Mouse (Mus musculus): ENCODE data around the gene Txndc11. TPM values are rescaled to one million over a fixed set of nuclear protein-coding genes. Genes with fewer than 3 reads are reported as not detected.

Gene Txndc11
- polyA plus RNA-seq (2015; fragmentation: Nextera tagmentation; extraction: Ambion mirVana): 15.6 and 20.5 TPM in 2 replicates

DNA sequence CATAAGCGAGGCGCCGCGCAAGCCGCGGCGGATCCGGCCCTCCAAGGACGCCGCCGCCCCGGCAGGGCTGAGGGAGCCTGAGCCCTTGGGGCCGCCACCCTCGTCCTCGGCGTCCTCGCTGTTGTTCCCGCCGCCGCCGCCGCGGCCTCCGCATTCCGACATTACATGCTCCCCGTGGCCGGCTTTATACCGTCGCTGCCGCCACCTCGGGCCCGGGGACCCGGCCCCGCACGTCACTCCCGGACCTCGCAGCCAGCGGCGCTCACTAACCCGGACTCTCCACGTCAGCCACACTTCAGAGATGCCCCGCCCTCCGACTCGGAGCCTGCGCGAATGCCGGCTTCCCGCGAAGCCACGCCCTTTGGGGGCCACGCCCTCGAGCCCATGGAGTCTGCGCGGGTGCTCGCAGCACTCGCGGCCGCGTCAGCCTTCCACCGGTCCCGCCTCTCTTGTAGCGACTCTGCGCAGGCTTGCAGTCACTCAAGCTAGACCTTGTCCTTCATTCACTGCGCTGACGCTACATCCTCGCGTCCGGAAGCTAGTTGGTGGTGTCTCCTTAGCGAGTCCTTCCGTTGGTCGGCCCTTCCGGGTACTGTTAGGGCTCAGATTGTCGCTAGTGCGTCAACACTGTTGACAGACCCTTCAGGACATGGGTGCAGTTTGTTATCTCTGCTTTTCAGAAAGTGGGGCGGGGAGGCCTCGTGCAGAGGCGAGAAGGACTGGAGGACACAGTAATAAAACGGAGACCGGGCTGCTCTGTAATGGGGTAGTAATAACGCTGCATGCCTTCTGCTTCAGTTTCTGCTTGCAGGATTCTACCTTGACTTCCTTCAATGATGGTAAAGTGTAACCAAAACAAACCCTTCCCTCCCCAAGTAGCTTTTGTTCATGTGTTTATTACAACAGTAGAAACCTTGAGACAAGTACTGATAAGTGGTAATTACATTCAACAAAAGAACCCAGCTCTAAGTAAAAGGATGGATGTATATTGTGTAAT lies at the start of gene Txndc11:
TSS of gene Txndc11 (minus strand) at position 303 of the 997 bp plus-strand sequence.

DNA sequence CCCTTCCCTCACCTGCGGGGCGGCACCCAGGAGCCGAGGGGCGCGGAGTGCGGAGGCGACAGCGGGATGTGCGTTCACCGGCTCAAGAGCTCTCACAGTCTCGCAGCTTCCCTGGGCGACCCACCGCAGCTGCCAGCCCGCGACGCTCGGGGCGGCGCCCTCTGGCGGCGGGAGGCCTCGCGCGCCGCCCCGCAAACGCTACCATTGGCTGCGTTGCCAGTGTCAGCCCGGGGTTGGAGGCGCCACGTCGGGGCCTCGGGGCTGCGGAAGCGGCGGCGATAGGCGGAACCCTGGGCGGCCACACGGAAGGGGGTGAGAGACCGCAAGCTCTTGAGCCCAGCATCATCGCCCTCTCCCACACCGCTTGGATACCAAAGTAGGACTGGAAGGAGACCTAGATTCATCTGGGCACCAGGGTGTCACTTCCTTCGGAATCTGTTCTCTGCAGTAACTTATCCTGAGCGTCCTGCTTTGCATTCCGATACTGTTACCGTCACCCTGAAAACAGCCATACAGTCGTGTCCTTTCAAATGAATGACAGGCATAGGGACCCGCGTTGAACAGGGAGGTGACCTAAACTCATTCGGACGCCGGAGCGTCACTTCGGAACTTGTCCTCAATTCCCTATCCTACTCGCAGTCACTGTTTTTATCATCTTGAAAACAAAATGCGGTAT lies 41.9 kb upstream of the Txndc11 start, which contains the start of gene Zc3h7a:
TSS of gene Zc3h7a (minus strand) at position 186 of the 676 bp plus-strand sequence.

DNA sequence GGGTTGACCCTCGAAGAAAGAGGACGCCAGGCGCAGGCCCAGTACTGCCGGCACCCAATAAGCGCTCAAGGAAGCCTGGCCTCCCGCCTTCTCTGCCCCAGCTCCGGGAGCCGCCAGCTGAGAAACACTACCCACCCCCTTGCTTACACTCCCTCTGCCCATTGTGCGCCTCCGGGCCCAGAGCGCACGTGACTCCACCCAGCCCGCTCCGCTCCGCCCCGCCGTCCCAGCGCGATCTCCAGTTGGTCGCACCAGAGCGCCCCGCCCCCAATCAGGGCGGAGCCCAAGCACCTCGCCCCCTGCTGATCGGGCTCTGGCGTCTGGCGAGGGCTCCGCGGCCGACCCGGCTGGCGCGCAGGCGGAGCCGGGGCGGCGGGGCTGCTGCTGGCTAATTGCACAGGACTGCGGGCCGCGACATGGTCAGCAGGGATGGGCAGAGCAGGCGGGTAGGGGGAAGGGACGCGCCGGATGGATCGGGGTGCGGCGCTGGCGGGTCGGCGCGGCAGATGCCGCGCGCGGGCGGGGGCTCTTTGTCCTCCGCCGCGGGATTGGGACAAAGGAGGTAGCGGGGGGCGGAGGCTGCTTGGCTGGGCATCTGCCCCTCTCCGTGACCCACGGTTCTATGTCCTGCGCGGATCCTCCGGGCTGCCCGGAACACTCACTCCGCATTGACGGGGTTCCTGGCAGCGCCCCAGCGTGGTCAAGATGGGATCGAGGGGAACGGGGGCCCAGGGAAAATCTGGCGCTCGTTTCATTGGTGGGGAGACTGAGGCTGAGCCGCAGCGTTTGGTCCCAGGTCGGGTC lies 68.2 kb downstream of the Txndc11 start, which contains the start of gene Litaf:
TSS of gene Litaf (minus strand) at position 129 of the 804 bp plus-strand sequence.

DNA sequence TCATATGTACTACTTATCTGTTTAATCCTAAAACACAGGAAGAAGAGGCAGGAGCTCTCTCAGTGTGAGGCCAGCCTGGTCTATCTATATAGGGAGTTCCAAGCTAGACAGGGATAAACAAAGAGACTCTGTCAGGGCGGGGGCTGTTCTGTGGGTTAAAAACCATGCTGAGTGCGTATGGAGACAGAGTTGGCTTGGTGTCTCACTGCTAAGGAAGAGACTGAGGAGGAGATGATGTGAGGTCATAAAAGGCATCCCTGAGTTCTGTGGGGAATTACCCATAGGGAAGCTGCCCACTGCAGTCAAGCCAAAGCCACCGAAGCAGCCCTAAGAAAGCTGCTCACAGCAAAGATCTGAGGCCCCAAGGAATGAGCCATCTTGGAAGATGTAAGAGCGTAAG lies 73.8 kb downstream of the Txndc11 start, which contains the start of gene Snn:
TSS of gene Snn (plus strand) at position 301 of the 400 bp plus-strand sequence.

Small RNAs within 50 kb of the gene (microRNA-seq; reads per million reads assigned to microRNA genes)
- gene Gm23935: 3.0 to 10.4 reads per million in 2 experiments

Other genes starting within 250 kb of the Txndc11 start
- gene Snn, start 73.7 kb downstream of the Txndc11 start, polyA plus RNA-seq (2015; fragmentation: Nextera tagmentation; extraction: Ambion mirVana): 14.8 and 16.1 TPM in 2 replicates
- gene Litaf, start 68.5 kb downstream of the Txndc11 start, polyA plus RNA-seq (2015; fragmentation: Nextera tagmentation; extraction: Ambion mirVana): 63.1 and 65.7 TPM in 2 replicates
- 28.3 and 32.4 TPM in 2 replicates for gene Zc3h7a, start 41.7 kb upstream of the Txndc11 start, polyA plus RNA-seq (2015; fragmentation: Nextera tagmentation; extraction: Ambion mirVana)
- gene Rsl1d1, start 68.7 kb upstream of the Txndc11 start, polyA plus RNA-seq (2015; fragmentation: Nextera tagmentation; extraction: Ambion mirVana): 96.5 and 103 TPM in 2 replicates
- 32.9 and 40.3 TPM in 2 replicates for gene Gspt1, start 119.7 kb upstream of the Txndc11 start, polyA plus RNA-seq (2015; fragmentation: Nextera tagmentation; extraction: Ambion mirVana)
- gene Tnfrsf17, start 179.2 kb upstream of the Txndc11 start, polyA plus RNA-seq (2015; fragmentation: Nextera tagmentation; extraction: Ambion mirVana): 0.33 TPM in 1 of 2 replicates, not detected in the other
- 5.2 and 5.9 TPM in 2 replicates for gene Snx29, start 188.3 kb upstream of the Txndc11 start, polyA plus RNA-seq (2015; fragmentation: Nextera tagmentation; extraction: Ambion mirVana)

All from skeletal muscle tissue, postnatal 0 days (tissue).